Mouse (Mus musculus) WW6 (cell line): ENCODE measurements around the gene Tuba4a.
A peak's percentile ranks its signal among the peaks of the same experiment; 100 is the strongest.
"Not testable (repeated sequence)": the region's sequence is repeated elsewhere in the genome, so short reads cannot be mapped to it uniquely, and the experiment has no call there.

Source experiments
- DNase-seq: peaks from one replicate; pipeline ENCODE4 v3.0.0-alpha.2; 2013; ENCODE audit warnings: low read depth, low spot score

The Tuba4a gene

GRCm38 (mm10) chr1:75236117-75237050 is 16.7 kb upstream of the Tuba4a start, which contains the start of gene Dnajb2:
Gene Dnajb2 (plus strand): TSS chr1:75236406.
- no peak for DNase-seq

DNA sequence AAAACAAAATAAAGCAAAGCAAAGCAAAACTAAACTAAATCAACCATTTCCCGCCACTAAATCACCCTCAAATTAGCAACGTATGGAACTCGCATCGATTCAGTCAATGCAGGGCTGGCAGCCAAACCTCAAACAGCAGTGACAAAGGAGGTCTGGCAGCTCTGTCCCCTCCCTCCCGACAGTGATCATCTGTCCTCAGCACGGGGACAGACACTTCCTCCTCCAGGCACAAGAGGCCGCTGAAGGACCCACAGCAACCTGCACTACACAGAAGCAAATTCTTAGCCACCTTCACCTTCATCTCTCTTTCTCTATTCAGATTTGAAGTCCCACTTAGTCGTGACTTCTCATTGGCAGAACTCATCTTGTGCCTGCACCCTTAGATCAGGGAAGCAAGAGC is 14.9 kb upstream of the Tuba4a start:
- no peak for DNase-seq

- DNase-seq = not testable (repeated sequence)
Observed at GRCm38 (mm10) chr1:75232489-75232888, 12.8 kb upstream of the Tuba4a start.

DNA sequence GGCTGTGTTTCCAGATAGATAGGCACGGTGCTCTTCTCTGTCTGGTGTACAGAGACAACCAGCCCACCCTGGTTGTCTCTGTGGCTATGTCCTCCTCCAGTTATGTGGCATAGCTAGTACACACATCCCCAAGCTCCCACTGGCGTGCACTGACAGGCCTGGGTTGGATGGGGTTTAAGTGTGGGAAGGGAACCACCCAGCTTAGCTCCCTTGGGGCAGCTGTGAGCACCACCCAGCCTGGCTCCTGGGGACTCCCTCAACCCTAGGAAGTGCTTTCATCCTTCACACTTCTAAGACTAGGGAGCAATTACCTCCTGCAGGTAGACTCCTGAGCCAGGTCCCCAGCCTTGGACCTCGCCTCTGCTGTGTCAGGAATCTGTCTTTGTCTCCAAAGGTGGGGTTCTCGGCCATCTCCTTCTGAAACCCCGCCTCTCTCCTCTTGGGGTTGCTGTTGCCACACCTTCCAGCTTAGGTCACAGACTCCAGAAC is 12.0 kb upstream of the Tuba4a start, which contains the start of gene A630095N17Rik:
Gene A630095N17Rik, minus strand, starts transcription at position 439 of the 489 bp plus-strand sequence.
- DNase-seq = no peak

DNA sequence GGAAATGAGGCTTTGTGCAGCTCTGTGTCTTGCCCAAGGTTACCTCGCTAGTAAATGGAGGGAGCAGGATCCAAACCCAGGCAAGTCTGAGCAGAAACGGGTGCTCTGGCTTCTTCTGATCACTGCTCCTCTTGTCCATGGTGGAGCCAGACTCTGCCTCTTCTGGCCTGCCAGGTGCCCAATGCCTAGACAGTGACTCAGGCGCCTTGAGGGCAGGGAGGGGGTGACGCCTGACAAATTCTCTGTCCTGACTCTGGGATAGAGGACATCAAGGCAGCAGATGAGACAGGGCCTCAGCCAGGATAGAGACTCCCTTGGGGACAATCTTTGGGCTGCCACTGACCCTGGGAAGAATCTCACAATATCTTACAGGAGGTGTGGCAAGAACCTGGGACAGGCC is 11.6 kb upstream of the Tuba4a start:
- no peak for DNase-seq

DNA sequence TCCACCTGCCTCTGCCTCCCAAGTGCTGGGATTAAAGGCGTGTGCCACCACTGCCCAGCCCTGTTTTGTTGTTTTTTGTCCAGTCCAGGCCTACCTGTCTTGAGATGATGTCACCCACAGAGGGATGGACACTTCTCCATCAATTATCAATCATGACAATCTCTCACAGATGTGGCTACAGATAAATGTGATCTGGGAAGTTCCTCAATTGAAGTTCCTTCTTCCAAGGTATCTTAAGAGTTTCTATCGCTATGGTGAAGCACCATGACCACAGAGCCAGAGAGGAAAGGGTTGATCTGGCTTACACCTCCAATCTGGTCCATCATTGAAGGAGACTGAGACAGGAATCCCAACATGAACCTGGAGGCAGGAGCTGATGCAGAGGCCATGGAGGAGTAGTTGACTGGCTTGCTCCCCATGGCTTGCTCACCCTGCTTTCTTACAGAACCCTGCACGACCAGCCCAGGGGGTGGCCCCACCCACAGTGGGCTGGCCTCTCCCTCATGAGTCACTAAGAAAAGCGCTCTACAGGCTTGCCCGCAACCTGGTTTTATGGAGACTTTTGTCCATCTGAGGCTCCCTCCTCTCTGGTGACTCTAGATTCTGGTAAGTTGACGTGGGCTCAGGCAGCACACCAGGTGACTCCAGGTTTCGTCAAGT is 10.8 kb upstream of the Tuba4a start:
- no peak for DNase-seq

DNA sequence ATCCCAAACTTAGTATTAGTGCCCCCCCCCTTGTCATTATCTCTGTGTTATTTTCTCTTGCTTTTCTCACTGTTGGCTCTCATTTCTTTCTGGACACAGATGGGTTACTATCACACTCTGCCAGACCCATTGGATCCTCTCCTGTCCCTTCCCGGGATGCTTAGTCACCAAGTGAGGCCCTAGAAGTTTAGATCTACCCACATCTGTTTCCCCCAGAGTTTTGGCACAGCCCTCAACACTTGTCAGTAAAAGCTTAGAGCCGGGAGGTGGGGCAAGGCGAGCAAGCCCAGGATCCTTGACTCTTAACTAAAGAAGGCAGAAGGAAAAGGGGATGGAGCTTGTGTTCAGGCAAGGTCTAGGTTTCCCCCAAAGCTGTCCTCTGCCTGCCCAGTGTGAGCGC is 9.5 kb upstream of the Tuba4a start:
- DNase-seq = no peak

DNA sequence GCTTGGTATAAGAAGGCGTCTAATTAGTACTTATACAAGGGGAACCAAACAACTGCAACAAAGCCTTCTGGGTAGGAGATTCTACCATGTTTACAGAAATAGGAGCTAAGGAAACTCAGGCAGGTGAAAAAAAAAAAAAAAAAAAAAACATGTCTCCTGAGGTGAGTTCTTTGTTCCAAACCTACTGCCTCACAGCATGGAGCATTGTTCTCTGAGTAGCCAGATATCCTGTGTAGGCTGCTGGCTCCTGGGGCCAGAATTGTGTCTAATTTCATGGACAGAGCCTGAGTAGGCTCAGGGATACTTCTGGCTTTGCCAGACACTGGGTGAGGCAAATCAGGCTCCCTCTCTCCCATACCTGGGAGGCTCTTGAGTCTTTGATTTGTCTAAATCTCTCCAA is 8.0 kb upstream of the Tuba4a start:
- no peak for DNase-seq

GRCm38 (mm10) chr1:75226138-75226537 is 6.5 kb upstream of the Tuba4a start:
- no peak for DNase-seq

DNA sequence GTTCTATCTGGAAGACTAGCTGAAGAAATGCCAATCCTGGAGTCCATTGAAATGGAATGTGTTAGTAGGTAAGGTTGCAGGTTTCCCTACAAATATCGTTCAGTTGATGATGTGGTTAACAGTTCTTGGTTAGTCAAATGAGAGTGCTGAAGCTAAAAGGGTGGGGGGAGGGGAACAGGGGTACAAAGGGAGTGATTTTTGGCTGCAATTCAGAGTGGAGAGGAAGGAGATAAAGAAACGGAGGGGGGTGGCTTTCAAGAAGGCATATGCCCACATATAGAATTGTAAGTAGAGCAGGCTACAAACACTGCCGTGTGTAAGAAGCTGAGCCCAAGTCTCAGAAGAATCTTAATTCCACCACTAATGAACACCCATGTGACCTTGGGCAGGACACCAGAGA is 5.8 kb upstream of the Tuba4a start:
- no peak for DNase-seq

GRCm38 (mm10) chr1:75223532-75223931 is 3.9 kb upstream of the Tuba4a start:
- DNase-seq = no peak

- no peak for DNase-seq
Observed at GRCm38 (mm10) chr1:75222926-75223325, 3.3 kb upstream of the Tuba4a start.

GRCm38 (mm10) chr1:75221538-75221937 is 1.9 kb upstream of the Tuba4a start:
- DNase-seq = no peak

GRCm38 (mm10) chr1:75219078-75219477 is 587 bp downstream of the Tuba4a start:
- peak; percentile 86 for DNase-seq

GRCm38 (mm10) chr1:75218227-75219001 is 1.3 kb downstream of the Tuba4a start:
- no peak for DNase-seq

DNA sequence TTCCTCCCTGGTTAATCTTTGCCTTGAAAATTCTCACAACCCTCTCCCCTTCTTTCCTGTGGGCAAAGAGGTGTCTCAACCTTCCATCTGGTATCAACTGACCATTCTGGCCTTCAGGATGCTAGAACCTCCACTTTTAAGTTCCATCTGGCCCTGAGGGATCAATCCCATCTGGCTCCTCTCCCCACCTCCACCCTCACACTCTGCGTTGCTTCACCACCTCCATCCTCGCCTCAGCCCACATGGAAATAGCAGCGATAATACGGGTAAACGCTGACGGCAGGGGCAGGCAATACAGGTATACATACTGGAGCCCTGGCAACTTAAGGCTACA is 1.8 kb downstream of the Tuba4a start:
- no peak for DNase-seq

GRCm38 (mm10) chr1:75216797-75217585 is 2.7 kb downstream of the Tuba4a start:
- no peak for DNase-seq

DNA sequence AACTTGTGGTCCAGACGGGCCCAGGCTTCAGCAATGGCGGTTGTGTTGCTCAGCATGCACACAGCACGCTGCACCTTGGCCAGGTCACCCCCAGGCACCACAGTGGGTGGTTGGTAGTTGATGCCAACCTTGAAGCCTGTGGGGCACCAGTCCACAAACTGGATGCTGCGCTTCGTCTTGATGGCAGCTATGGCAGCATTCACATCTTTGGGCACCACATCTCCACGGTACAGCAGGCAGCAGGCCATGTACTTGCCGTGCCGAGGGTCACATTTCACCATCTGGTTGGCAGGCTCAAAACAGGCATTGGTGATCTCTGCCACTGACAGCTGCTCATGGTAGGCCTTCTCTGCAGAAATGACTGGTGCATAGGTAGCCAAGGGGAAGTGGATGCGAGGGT is 3.9 kb downstream of the Tuba4a start:
- no peak for DNase-seq

DNA sequence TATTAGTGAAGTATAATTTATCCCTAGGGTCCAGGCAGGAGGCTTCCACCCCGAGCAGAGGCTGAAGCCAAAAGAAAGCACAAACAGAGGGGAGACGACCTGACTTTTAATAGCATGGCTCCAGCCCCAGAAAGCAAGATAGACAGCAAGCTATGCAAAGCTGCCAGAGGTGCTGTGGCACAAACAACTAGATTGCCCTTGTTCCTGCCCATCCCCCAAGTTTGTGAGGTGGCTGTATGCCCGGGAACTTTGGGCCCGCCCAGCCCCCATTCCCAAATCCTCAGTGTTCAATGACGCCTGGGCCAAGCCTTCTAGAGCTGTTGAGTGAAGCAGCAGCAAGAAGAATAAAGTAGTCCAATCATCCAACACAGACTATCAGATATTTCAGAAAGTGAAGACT is 4.8 kb downstream of the Tuba4a start:
- DNase-seq = no peak

- DNase-seq = no peak
Observed at GRCm38 (mm10) chr1:75214442-75214841, 5.2 kb downstream of the Tuba4a start.

DNA sequence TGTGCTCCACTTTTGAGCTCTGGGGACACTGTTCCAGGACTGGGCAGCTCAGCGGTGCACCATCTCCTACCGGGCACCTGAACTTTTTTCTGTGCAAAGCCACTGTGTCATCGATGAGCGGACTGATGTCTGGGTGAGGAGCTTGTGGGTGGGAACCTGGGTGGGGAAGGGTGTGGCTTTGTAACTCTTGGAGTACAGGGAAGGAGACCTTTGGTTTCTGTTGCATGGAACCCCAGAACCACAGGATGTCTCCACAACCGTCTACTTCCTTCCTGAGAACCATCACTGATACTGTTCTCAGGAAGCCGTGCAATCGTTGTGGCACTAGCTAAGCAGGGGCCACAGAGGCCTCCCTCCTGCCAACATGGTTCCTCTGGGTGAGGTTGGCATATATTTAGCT is 6.6 kb downstream of the Tuba4a start:
- no peak for DNase-seq
